Mouse (Mus musculus): Measurements from ENCODE around the gene Ubn1. TPM values are rescaled to one million over a fixed set of nuclear protein-coding genes. Genes with fewer than 3 reads are reported as not detected.

The Ubn1 gene
- total RNA-seq, 2 experiments from 2014 or later, result 25.7 to 39.5 TPM

GRCm38 (mm10) chr16:5070321-5070720 is 20.5 kb downstream of the Ubn1 start:
- no peak for ATAC-seq (ENCODE audit: poor library complexity, severe bottlenecking)

- ATAC-seq (ENCODE audit: poor library complexity, severe bottlenecking), result no peak
These were observed 22.1 kb downstream of the Ubn1 start for GRCm38 (mm10) chr16:5071974-5072373.

GRCm38 (mm10) chr16:5074341-5074740 is 24.5 kb downstream of the Ubn1 start:
- ATAC-seq (ENCODE audit: poor library complexity, severe bottlenecking), result no peak

- ATAC-seq (ENCODE audit: poor library complexity, severe bottlenecking), result no peak
These were observed 35.3 kb downstream of the Ubn1 start for GRCm38 (mm10) chr16:5085196-5085595.

GRCm38 (mm10) chr16:5086179-5086578 is 36.3 kb downstream of the Ubn1 start:
- ATAC-seq (ENCODE audit: poor library complexity, severe bottlenecking), result no peak

- no peak for ATAC-seq (ENCODE audit: poor library complexity, severe bottlenecking)
These were observed 39.2 kb downstream of the Ubn1 start for GRCm38 (mm10) chr16:5089021-5089420.

- no peak for ATAC-seq (ENCODE audit: poor library complexity, severe bottlenecking)
These were observed 43.4 kb downstream of the Ubn1 start for GRCm38 (mm10) chr16:5093285-5093684.

- ATAC-seq (ENCODE audit: poor library complexity, severe bottlenecking), result no peak
These were observed 46.6 kb downstream of the Ubn1 start for GRCm38 (mm10) chr16:5096504-5096903.

- ATAC-seq (ENCODE audit: poor library complexity, severe bottlenecking), result no peak
These were observed 51.1 kb downstream of the Ubn1 start for GRCm38 (mm10) chr16:5101000-5101399.

GRCm38 (mm10) chr16:5109877-5110276 is 60.0 kb downstream of the Ubn1 start:
- no peak for ATAC-seq (ENCODE audit: poor library complexity, severe bottlenecking)

GRCm38 (mm10) chr16:5111021-5111420 is 61.2 kb downstream of the Ubn1 start:
- ATAC-seq (ENCODE audit: poor library complexity, severe bottlenecking), result no peak

GRCm38 (mm10) chr16:5113002-5113550 is 63.2 kb downstream of the Ubn1 start:
- no peak for ATAC-seq (ENCODE audit: poor library complexity, severe bottlenecking)

GRCm38 (mm10) chr16:5113582-5113981 is 63.7 kb downstream of the Ubn1 start:
- no peak for ATAC-seq (ENCODE audit: poor library complexity, severe bottlenecking)

- no peak for ATAC-seq (ENCODE audit: poor library complexity, severe bottlenecking)
These were observed 69.5 kb downstream of the Ubn1 start for GRCm38 (mm10) chr16:5119385-5119784.

GRCm38 (mm10) chr16:5119845-5120244 is 70.0 kb downstream of the Ubn1 start:
- ATAC-seq (ENCODE audit: poor library complexity, severe bottlenecking), result no peak

- no peak for ATAC-seq (ENCODE audit: poor library complexity, severe bottlenecking)
These were observed 73.6 kb downstream of the Ubn1 start for GRCm38 (mm10) chr16:5123476-5123875.

- no peak for ATAC-seq (ENCODE audit: poor library complexity, severe bottlenecking)
These were observed 80.3 kb downstream of the Ubn1 start for GRCm38 (mm10) chr16:5130196-5130595.

- ATAC-seq (ENCODE audit: poor library complexity, severe bottlenecking), result no peak
These were observed 80.9 kb downstream of the Ubn1 start for GRCm38 (mm10) chr16:5130766-5131165.

GRCm38 (mm10) chr16:5131251-5131922 is 81.5 kb downstream of the Ubn1 start:
- ATAC-seq (ENCODE audit: poor library complexity, severe bottlenecking), result no peak

GRCm38 (mm10) chr16:5132401-5132801 is 82.5 kb downstream of the Ubn1 start, which contains the start of gene Ppl:
Gene Ppl (minus strand): TSS chr16:5132421.
- peak; percentile 80 for ATAC-seq (ENCODE audit: poor library complexity, severe bottlenecking)

GRCm38 (mm10) chr16:5134623-5135330 is 84.9 kb downstream of the Ubn1 start:
- ATAC-seq (ENCODE audit: poor library complexity, severe bottlenecking), result no peak
